Comparison of ENCODE assay signal across 8 mouse cellular contexts in the genomic region with DNA sequence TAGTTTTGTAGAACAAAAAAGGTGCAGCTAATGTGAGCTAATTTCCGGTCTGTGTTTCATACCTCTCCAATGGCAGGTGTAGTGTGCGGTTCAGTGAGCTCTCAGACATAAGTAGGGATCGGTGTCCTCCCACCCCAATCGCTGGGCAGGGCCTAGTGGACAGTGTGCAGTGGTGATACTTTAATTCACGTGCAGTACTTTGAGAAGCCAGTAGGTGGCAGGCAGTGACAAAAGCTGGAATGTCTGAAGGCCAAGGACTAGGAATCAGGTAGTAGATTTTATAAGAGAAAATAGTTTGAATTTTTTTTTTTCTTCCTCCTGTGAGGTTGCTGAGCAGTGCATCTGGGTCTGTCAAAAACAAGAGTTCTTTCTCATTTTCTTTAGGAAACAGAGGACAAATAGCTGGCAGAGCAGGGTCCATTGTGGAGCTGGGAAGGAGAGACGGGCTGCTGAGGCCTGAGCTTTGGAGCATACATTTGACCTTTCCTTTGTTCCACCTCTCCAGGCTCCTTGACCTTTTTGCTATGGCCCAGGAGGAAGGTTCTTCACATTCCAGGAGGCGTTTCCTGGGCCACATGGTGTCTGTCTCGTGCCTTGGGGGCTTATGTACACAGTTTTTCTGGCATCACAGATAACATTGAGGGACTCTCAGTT. TPM values are rescaled to one million over a fixed set of nuclear protein-coding genes. Genes with fewer than 3 reads are reported as not detected.
DNase-seq lines count a peak whose midpoint lies in the region; ATAC-seq lines count a peak whose summit lies in the region.

No protein-coding gene starts in this region.

- peak; percentile 71 for ATAC-seq in hindbrain, embryonic 12.5 days (ENCODE audit: low FRiP score)
- ATAC-seq in lung, embryonic 15.5 days (ENCODE audit: borderline replicate concordance, extremely low read depth, low FRiP score, low TSS enrichment) = no peak
- ATAC-seq in erythroid progenitor cell, adult 5-6 weeks (replicated peaks; ENCODE audit: low FRiP score, poor library complexity, severe bottlenecking) = no peak

- no peak overlapping the region for H3K9ac ChIP-seq in hindbrain, embryonic 12.5 days
- no peak overlapping the region for H3K9ac ChIP-seq in lung, embryonic 15.5 days

- peaks cover 21% of the 10 kb centered on the region for H3K4me1 ChIP-seq in hindbrain, embryonic 12.5 days
- H3K4me1 ChIP-seq in lung, embryonic 15.5 days = peaks cover 47% of the 10 kb centered on the region

- no peak overlapping the region for H3K4me3 ChIP-seq in hindbrain, embryonic 12.5 days
- H3K4me3 ChIP-seq in lung, embryonic 15.5 days = no peak overlapping the region

- no peak overlapping the region for H3K4me2 ChIP-seq in hindbrain, embryonic 12.5 days (replicated peaks)
- H3K4me2 ChIP-seq in lung, embryonic 15.5 days = no peak overlapping the region

- WGBS in hindbrain, embryonic 12.5 days = 16% methylated on average over 8 of the region's 8 CpGs
- 17% methylated on average over 8 of the region's 8 CpGs for WGBS in lung, embryonic 15.5 days

- H3K27me3 ChIP-seq in hindbrain, embryonic 12.5 days = peaks cover 2% of the 10 kb centered on the region
- H3K27me3 ChIP-seq in lung, embryonic 15.5 days = no peaks in the 10 kb centered on the region

- no peak overlapping the region for H3K27ac ChIP-seq in hindbrain, embryonic 12.5 days
- H3K27ac ChIP-seq in lung, embryonic 15.5 days = peak overlapping the region; percentile 79

- H3K36me3 ChIP-seq in hindbrain, embryonic 12.5 days = no peaks in the 10 kb centered on the region
- no peaks in the 10 kb centered on the region for H3K36me3 ChIP-seq in lung, embryonic 15.5 days

- no peaks in the 10 kb centered on the region for H3K9me3 ChIP-seq in hindbrain, embryonic 12.5 days (replicated peaks)
- no peaks in the 10 kb centered on the region for H3K9me3 ChIP-seq in lung, embryonic 15.5 days

- peak; percentile 16 for DNase-seq in WW6 (ENCODE audit: low read depth, low spot score)
- DNase-seq in cerebellum, adult 9-10 months = peak; percentile 56
- DNase-seq in forelimb bud, embryonic 11.5 days (ENCODE audit: low read depth, low spot score) = peak; percentile 92
- DNase-seq in layer of hippocampus, adult 9-10 months (ENCODE audit: low spot score) = peak; percentile 72
- DNase-seq in retina, embryonic 14.5 days (ENCODE audit: low spot score) = peak; percentile 92

RNA-seq across cellular contexts. Expression of a gene that starts 36.4 kb away (rescaled TPM):
- not detected in 2 replicates for polyA plus RNA-seq in hindbrain, embryonic 12.5 days (2016; fragmentation: Nextera tagmentation; extraction: Ambion mirVana)
- not detected in 2 replicates for polyA plus RNA-seq in lung, embryonic 15.5 days (2015; fragmentation: Nextera tagmentation; extraction: Ambion mirVana)
- not detected in 2 replicates for total RNA-seq in erythroid progenitor cell, adult 5-6 weeks (2015; ENCODE audit: low replicate concordance)
- total RNA-seq in erythroid progenitor cell, adult 5-6 weeks (2017; ENCODE audit: low replicate concordance) = not detected in 2 replicates

Comparison
In these comparisons a context has a peak if more than half of its experiments do, and no peak if none do; other contexts are left out.
1. DNase-seq: peak in every context shown above with its lines; median percentile 92 in forelimb bud, embryonic 11.5 days; 92 in retina, embryonic 14.5 days; 72 in layer of hippocampus, adult 9-10 months; 56 in cerebellum, adult 9-10 months; 16 in WW6.